Mouse (Mus musculus): ENCODE data around the gene Msi2.

Gene Msi2

GRCm38 (mm10) chr11:88613008-88613407 lies 105.3 kb downstream of the Msi2 start:
- no peak for DNase-seq

GRCm38 (mm10) chr11:88612141-88612540 lies 106.2 kb downstream of the Msi2 start:
- DNase-seq, result no peak

- no peak for DNase-seq
Measured at GRCm38 (mm10) chr11:88610809-88611208, 107.5 kb downstream of the Msi2 start.

- no peak for DNase-seq
Measured at GRCm38 (mm10) chr11:88610112-88610511, 108.2 kb downstream of the Msi2 start.

- DNase-seq, result no peak
Measured at GRCm38 (mm10) chr11:88608584-88608983, 109.7 kb downstream of the Msi2 start.

GRCm38 (mm10) chr11:88607725-88608383 lies 110.5 kb downstream of the Msi2 start:
- no peak for DNase-seq

GRCm38 (mm10) chr11:88605771-88606170 lies 112.5 kb downstream of the Msi2 start:
- DNase-seq, result no peak

- DNase-seq, result no peak
Measured at GRCm38 (mm10) chr11:88605098-88605525, 113.2 kb downstream of the Msi2 start.

GRCm38 (mm10) chr11:88604635-88605034 lies 113.7 kb downstream of the Msi2 start:
- DNase-seq, result no peak

- no peak for DNase-seq
Measured at GRCm38 (mm10) chr11:88603366-88603765, 114.9 kb downstream of the Msi2 start.

GRCm38 (mm10) chr11:88602471-88603120 lies 115.7 kb downstream of the Msi2 start:
- no peak for DNase-seq

GRCm38 (mm10) chr11:88600194-88600593 lies 118.1 kb downstream of the Msi2 start:
- no peak for DNase-seq

GRCm38 (mm10) chr11:88599332-88600130 lies 118.8 kb downstream of the Msi2 start:
- DNase-seq, result peak; percentile 25

- no peak for DNase-seq
Measured at GRCm38 (mm10) chr11:88598848-88599175, 119.5 kb downstream of the Msi2 start.

- no peak for DNase-seq
Measured at GRCm38 (mm10) chr11:88598150-88598847, 120.0 kb downstream of the Msi2 start.

- DNase-seq, result no peak
Measured at GRCm38 (mm10) chr11:88595616-88596015, 122.7 kb downstream of the Msi2 start.

- no peak for DNase-seq
Measured at GRCm38 (mm10) chr11:88594804-88595611, 123.3 kb downstream of the Msi2 start.

- no peak for DNase-seq
Measured at GRCm38 (mm10) chr11:88594010-88594409, 124.3 kb downstream of the Msi2 start.

- no peak for DNase-seq
Measured at GRCm38 (mm10) chr11:88592099-88592498, 126.2 kb downstream of the Msi2 start.

GRCm38 (mm10) chr11:88590647-88591046 lies 127.7 kb downstream of the Msi2 start:
- no peak for DNase-seq

GRCm38 (mm10) chr11:88589641-88590040 lies 128.7 kb downstream of the Msi2 start:
- DNase-seq, result no peak

GRCm38 (mm10) chr11:88588688-88589210 lies 129.6 kb downstream of the Msi2 start:
- no peak for DNase-seq
